Mouse (Mus musculus): ENCODE data around the gene Il27. TPM values are rescaled to one million over a fixed set of nuclear protein-coding genes. Genes with fewer than 3 reads are reported as not detected.
A peak's percentile ranks its signal among the peaks of the same experiment; 100 is the strongest.

Gene Il27
- polyA plus RNA-seq, 1 experiment = not detected

DNA sequence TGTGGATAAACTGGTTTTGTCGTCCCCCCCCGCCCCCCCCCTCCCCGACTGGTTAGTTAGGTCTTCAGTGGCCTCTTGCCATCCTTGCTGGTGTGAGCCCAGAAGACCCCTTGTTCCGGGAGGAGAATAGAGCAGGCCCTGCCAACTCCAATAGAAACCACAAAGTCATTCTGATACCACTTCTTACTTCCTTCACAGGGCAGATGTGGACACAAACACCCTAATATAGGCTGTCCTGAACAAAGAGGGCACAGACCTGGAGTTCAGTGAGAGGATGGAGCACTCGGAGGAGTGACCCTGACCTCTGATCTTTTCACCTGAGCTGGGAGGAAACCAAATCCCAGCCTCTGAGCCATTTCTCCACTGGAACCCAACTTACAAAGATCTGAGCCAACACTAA lies 7.2 kb upstream of the Il27 start:
- H3K27me3 ChIP-seq (ENCODE audit: control insufficient read depth, insufficient read depth, low read length) = no peaks in the 10 kb centered on the region
- no peaks in the 10 kb centered on the region for H3K4me1 ChIP-seq (ENCODE audit: control insufficient read depth, insufficient read depth, low read length)
- no peak for DNase-seq
- TF ChIP-seq CTCF (IDR thresholded peaks at IDR 0.05; ENCODE audit: borderline replicate concordance, insufficient read depth, low read depth, low read length) (no peak), POLR2A (IDR thresholded peaks at IDR 0.05; ENCODE audit: borderline replicate concordance, insufficient read depth, low read length) (no peak)
- no peak overlapping the region for H3K4me3 ChIP-seq (replicated peaks; ENCODE audit: insufficient read depth, low read depth, low read length)
- WGBS = 22% methylated on average over 5 of the region's 5 CpGs
- no peak overlapping the region for H3K27ac ChIP-seq (ENCODE audit: insufficient read depth, low read length)

DNA sequence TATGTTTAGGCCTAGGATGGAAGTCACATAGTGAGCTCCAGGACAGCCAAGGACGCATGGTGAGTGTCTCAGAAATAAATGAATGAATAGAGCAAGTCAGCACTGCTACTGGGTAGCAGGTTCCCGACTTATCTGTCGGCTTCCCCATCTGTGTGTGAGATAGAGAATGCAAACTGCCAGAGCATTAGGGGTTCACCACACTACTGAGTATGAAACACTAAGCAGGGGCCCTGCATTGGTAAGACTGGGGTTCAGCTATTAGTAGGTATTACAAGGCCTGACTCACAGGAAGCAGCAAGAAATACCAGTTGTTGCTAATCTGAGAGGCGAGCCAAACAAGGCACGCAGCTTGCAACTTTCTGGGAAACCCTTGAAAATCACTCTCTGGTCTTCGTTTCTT lies 4.2 kb upstream of the Il27 start:
- H3K4me3 ChIP-seq (replicated peaks; ENCODE audit: insufficient read depth, low read depth, low read length) = no peak overlapping the region
- WGBS = 88% methylated on average over 6 of the region's 6 CpGs
- H3K27me3 ChIP-seq (ENCODE audit: control insufficient read depth, insufficient read depth, low read length) = no peaks in the 10 kb centered on the region
- no peaks in the 10 kb centered on the region for H3K4me1 ChIP-seq (ENCODE audit: control insufficient read depth, insufficient read depth, low read length)
- H3K27ac ChIP-seq (ENCODE audit: insufficient read depth, low read length) = no peak overlapping the region
- TF ChIP-seq POLR2A (IDR thresholded peaks at IDR 0.05; ENCODE audit: borderline replicate concordance, insufficient read depth, low read length) (no peak), CTCF (IDR thresholded peaks at IDR 0.05; ENCODE audit: borderline replicate concordance, insufficient read depth, low read depth, low read length) (no peak)
- DNase-seq = no peak

DNA sequence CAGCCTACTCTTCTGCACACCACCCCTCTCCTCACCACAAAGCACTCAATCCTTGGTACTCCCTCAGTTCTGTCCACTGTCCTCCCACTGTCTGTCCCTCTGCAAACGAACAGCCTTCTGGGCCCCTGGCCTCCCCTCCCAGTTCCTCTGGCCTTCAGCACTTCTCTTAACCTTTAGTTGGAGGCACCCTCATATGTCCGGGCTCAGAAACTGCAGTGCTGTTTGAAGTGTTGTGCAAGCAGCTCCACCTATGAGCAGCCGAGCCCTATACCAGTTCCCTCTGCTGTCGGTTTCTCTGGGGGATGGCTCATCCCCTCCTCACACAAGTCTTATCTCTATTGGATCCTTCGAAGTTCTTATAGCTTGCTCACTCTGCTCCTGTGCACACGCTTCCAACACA lies 1.7 kb upstream of the Il27 start:
- H3K27me3 ChIP-seq (ENCODE audit: control insufficient read depth, insufficient read depth, low read length) = no peaks in the 10 kb centered on the region
- no peak overlapping the region for H3K27ac ChIP-seq (ENCODE audit: insufficient read depth, low read length)
- 63% methylated on average over 6 of the region's 6 CpGs for WGBS
- H3K4me1 ChIP-seq (ENCODE audit: control insufficient read depth, insufficient read depth, low read length) = no peaks in the 10 kb centered on the region
- TF ChIP-seq POLR2A (IDR thresholded peaks at IDR 0.05; ENCODE audit: borderline replicate concordance, insufficient read depth, low read length) (no peak), CTCF (IDR thresholded peaks at IDR 0.05; ENCODE audit: borderline replicate concordance, insufficient read depth, low read depth, low read length) (no peak)
- DNase-seq = no peak
- no peak overlapping the region for H3K4me3 ChIP-seq (replicated peaks; ENCODE audit: insufficient read depth, low read depth, low read length)

DNA sequence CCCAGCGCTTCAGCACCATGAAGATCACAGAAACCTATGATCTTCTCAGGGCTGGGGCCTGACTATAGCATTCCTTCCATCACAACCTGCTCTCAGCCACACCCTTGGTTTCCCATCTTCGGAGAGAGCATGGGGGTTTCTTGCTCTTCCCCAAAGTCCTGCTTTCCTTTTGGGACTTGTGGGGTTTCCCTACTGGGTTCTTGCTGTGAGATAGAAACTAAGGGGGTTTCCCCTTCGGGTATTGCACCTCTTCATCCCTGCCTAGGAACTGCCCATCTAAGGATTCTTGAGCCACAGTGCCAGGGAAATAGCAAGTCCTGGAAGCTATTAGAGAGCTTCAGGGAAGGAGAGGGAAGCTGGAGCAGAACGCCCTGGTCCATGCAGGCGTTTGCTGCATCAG lies 1.1 kb upstream of the Il27 start:
- Histone ChIP-seq H3K4me3 (replicated peaks; ENCODE audit: insufficient read depth, low read depth, low read length) (no peak overlapping the region), H3K4me1 (ENCODE audit: control insufficient read depth, insufficient read depth, low read length) (no peaks in the 10 kb centered on the region), H3K27ac (ENCODE audit: insufficient read depth, low read length) (no peak overlapping the region), H3K27me3 (ENCODE audit: control insufficient read depth, insufficient read depth, low read length) (no peaks in the 10 kb centered on the region)
- TF ChIP-seq POLR2A (IDR thresholded peaks at IDR 0.05; ENCODE audit: borderline replicate concordance, insufficient read depth, low read length) (no peak), CTCF (IDR thresholded peaks at IDR 0.05; ENCODE audit: borderline replicate concordance, insufficient read depth, low read depth, low read length) (no peak)
- WGBS = 78% methylated on average over 5 of the region's 5 CpGs
- DNase-seq = no peak

DNA sequence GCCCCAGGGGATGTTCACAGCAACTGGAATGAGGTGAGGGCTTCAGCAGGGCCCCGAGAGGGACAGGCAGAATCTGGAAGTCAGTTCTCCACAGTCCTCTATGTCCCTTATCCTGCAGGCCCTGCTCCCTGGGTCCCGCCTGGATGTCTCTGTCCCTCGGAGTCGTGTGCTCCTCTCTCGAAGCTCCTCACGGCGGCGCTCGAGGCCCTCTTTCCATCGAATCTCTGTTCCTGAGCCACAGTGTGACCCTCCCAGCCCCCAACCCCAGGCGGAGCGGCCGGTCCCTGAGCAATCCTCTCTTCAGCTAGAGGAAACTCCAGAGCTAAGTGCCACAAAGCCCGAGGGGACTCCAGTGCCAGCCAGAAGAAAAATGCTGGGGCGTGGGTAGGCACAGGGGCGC lies 7.0 kb downstream of the Il27 start:
- WGBS = 7% methylated on average over 16 of the region's 16 CpGs
- DNase-seq = no peak
- no peaks in the 10 kb centered on the region for H3K27me3 ChIP-seq (ENCODE audit: control insufficient read depth, insufficient read depth, low read length)
- no peaks in the 10 kb centered on the region for H3K4me1 ChIP-seq (ENCODE audit: control insufficient read depth, insufficient read depth, low read length)
- no peak overlapping the region for H3K4me3 ChIP-seq (replicated peaks; ENCODE audit: insufficient read depth, low read depth, low read length)
- H3K27ac ChIP-seq (ENCODE audit: insufficient read depth, low read length) = no peak overlapping the region
- TF ChIP-seq POLR2A (IDR thresholded peaks at IDR 0.05; ENCODE audit: borderline replicate concordance, insufficient read depth, low read length) (no peak), CTCF (IDR thresholded peaks at IDR 0.05; ENCODE audit: borderline replicate concordance, insufficient read depth, low read depth, low read length) (0 out of 2 replicates have a peak, but pooled peaks have one; percentile 35)

DNA sequence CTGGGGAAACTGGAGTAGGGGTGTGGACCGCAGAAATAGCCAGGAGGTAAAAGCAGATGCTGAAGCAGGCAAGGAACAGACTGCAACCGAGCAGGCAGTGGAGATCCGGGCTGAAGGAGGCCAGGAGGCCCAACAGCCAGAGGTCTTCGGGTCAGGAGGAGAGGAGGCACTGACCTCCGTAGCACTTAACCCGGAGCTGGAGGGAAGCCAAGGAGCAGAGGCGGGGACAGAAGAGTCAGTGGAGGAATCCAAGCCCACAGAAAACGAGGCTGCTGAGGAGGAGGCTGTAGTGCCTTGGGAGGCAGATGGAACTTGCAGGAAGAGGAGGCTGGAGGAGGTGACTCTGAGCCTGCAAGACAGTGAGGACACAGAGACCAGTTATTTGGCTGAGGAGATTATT lies 7.9 kb downstream of the Il27 start:
- Histone ChIP-seq H3K27ac (ENCODE audit: insufficient read depth, low read length) (no peak overlapping the region), H3K4me3 (replicated peaks; ENCODE audit: insufficient read depth, low read depth, low read length) (no peak overlapping the region), H3K27me3 (ENCODE audit: control insufficient read depth, insufficient read depth, low read length) (no peaks in the 10 kb centered on the region), H3K4me1 (ENCODE audit: control insufficient read depth, insufficient read depth, low read length) (no peaks in the 10 kb centered on the region)
- no peak for TF ChIP-seq POLR2A (IDR thresholded peaks at IDR 0.05; ENCODE audit: borderline replicate concordance, insufficient read depth, low read length)
- TF ChIP-seq CTCF (IDR thresholded peaks at IDR 0.05; ENCODE audit: borderline replicate concordance, insufficient read depth, low read depth, low read length) = no peak
- no peak for DNase-seq
- 46% methylated on average over 8 of the region's 8 CpGs for WGBS

DNA sequence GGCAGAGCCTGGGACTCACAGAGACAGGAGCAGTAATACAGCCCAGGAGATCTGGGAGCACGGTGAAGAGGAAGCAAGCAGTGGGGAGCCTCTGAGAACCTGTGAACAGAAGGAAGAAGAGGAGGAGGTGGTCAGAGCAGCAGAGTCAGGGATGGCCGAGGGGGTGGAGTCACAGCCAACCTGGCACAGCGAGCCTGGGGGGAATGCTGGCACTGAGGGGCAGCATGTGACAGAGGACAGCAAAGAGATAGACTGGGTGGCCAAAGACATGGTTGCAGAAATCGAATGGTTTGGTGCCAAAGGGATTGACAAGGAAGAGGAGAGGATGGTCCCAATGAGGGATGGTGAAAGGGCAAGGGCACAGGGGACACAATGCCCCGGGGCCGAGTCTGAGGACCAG lies 9.0 kb downstream of the Il27 start, which contains the start of gene Cln3:
Gene Cln3 (minus strand): TSS at position 101 of the 400 bp plus-strand sequence.
- Histone ChIP-seq H3K4me3 (replicated peaks; ENCODE audit: insufficient read depth, low read depth, low read length) (no peak within 1 kb of the TSS), H3K27ac (ENCODE audit: insufficient read depth, low read length) (no peak within 1 kb of the TSS), H3K27me3 (ENCODE audit: control insufficient read depth, insufficient read depth, low read length) (no peaks in the 10 kb centered on the region), H3K4me1 (ENCODE audit: control insufficient read depth, insufficient read depth, low read length) (no peaks in the 10 kb centered on the region)
- 65% methylated on average over 6 of the region's 6 CpGs for whole genome bisulfite sequencing
- TF ChIP-seq CTCF (IDR thresholded peaks at IDR 0.05; ENCODE audit: borderline replicate concordance, insufficient read depth, low read depth, low read length) (no peak), POLR2A (IDR thresholded peaks at IDR 0.05; ENCODE audit: borderline replicate concordance, insufficient read depth, low read length) (no peak)
- no peak for DNase-seq

DNA sequence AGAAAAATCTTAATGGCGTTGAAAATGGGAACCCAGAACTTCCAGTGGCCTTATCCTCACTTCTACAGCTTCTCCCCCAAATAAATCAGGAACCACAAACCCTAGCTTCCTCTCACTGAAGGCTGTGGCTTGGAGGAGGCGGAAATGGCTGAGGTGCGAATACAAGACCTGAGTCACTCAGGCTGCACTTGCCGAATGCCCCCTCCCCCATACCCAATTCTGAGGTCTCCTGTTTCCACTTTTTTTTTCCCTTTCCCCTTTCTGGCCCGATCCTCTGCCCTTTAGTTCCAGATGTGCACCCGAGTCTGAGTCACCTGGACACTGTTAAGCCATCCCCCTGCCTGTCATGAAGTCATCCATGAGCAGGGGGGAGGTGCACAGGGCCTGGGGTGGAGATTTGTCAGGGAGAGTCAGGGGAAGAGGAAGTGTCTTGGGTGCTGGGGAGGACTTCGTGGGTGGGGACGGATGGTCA lies 10.2 kb downstream of the Il27 start, which contains the start of gene Apobr:
Gene Apobr (plus strand): TSS at position 437 of the 472 bp plus-strand sequence.
- no peaks in the 10 kb centered on the region for H3K27me3 ChIP-seq (ENCODE audit: control insufficient read depth, insufficient read depth, low read length)
- 88% methylated on average over 8 of the region's 8 CpGs for WGBS
- DNase-seq = no peak
- TF ChIP-seq CTCF (IDR thresholded peaks at IDR 0.05; ENCODE audit: borderline replicate concordance, insufficient read depth, low read depth, low read length) (no peak), POLR2A (IDR thresholded peaks at IDR 0.05; ENCODE audit: borderline replicate concordance, insufficient read depth, low read length) (no peak)
- H3K27ac ChIP-seq (ENCODE audit: insufficient read depth, low read length) = no peak within 1 kb of the TSS
- no peaks in the 10 kb centered on the region for H3K4me1 ChIP-seq (ENCODE audit: control insufficient read depth, insufficient read depth, low read length)
- no peak within 1 kb of the TSS for H3K4me3 ChIP-seq (replicated peaks; ENCODE audit: insufficient read depth, low read depth, low read length)

Measured in cerebellum, adult 2 months (tissue).